Mouse (Mus musculus) lung, postnatal 10 days (tissue): ENCODE data around the gene Nmnat1.
"Not testable (repeated sequence)": the region's sequence is repeated elsewhere in the genome, so short reads cannot be mapped to it uniquely, and the experiment has no call there.

Experiments
- DNase-seq: peaks from one replicate; pipeline ENCODE4 v3.0.0; 2021

Nmnat1 gene

DNA sequence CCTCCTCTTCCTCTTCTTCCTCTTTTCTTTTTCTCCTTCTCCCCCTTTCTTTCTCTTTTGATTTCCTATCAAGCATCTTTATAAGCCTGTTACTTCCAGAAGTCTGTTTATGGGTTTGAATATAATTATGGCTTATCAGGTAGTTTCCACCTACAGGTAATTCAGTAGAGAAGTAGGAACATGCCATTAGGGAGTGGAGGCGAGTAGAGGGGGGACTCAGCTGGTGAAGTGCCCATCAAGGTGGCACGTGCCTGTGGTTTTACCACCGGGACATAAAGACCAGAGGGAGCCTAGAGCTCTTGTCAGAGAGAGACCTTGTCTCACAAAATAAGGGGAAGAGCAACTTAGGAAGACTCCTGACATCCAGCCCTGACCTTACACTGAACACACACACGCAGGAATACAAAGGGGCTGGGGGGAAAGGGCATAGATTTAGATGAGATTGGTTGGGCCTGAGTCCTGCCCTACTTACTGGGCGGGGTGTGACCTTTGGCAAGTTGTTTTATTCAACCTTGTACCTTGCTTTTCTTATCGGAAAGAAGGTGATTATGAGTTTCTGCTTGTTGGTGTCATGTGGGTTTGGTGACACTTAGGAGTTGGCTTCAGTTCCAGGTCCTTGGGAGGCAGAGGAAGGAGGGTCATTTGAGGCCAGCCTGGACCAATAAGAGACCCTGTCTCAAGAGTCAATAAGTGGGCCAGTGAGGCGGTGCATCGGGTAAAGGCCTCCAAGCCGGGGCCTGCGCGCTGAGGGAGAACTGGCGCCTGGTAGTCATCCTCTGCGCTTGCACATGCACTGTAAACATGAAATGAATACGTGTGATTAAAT lies 4.6 kb upstream of the Nmnat1 start:
- no peak for DNase-seq

- DNase-seq, result no peak
Observed at GRCm38 (mm10) chr4:149487729-149488128, 2.7 kb upstream of the Nmnat1 start.

GRCm38 (mm10) chr4:149485825-149486206 lies 814 bp upstream of the Nmnat1 start:
- DNase-seq, result peak; percentile 51

- peak; percentile 22 for DNase-seq
Observed at GRCm38 (mm10) chr4:149484566-149484965, 436 bp downstream of the Nmnat1 start.

DNA sequence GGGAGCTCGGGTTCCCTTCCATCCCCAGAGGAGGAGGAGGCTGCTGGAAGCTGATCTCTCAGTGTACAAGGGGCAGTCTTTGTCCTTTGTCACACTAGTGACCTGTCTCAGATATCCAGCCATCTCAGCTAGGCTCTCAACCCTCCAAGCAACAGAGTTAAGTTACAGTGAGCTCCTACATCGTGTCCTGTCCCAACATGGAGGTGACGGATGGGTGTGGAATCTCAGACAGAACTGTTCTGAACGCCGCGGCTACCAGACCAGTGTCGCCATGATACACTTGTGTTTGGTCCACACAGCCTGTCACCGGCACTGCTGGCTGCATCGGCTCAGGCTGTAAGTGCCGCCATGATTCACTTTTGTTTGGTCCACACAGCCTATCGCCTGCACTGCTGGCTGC lies 7.9 kb downstream of the Nmnat1 start, which contains the start of gene Tmem274:
Tmem274 (plus strand) TSS at position 301 of the 400 bp plus-strand sequence.
- no peak for DNase-seq

DNA sequence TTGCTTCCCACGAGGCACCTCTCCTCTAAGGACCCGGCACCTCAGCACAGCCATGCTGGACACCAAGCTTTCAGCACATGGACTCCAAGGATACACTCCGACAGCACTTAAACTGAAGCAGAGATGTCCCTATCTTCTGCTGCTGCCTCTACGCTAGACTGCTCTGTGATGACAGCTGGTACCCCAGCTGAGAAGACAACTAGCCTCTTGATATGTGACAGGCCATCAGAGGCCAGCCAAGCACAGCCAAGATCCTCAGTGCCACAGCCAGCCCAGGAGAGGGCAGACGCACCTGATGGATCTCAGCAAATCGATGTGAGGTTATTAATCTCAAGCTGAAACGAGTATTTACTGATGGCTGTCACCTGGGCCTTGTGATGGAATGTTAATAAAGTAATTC lies 9.9 kb downstream of the Nmnat1 start:
- DNase-seq, result no peak

- no peak for DNase-seq
Observed at GRCm38 (mm10) chr4:149469557-149469956, 15.4 kb downstream of the Nmnat1 start.

- no peak for DNase-seq
Observed at GRCm38 (mm10) chr4:149463435-149463950, 21.5 kb downstream of the Nmnat1 start.

DNA sequence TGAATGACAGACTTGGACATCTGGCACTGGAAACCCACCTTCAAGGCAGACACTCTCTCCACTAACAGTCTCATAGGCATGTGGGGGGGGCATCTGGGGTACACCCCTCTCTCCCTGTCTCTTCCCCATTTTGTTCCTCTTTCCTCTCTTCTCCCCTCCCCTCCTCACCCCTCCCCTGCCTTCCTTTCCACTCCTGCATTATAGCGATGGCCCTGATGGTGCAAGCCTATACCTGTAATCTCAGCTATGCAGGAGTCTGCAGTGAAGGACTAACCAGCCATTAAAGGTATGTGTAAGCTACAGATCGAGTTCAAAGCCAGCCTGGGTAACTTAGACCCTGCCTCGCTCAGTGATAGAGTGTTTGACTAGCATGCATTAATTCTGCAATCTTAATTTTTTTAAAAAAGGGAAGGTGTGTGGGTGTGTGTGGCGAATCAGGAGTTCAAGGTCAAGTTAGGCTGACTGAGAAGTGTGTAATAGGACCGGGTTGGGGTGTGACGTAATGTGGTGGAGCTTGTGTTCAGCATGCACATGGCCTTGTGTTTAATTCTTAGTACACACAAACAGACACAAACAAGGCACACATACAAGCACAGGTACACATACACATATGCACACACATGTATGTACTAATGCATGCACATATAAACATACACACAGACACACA lies 22.6 kb downstream of the Nmnat1 start:
- no peak for DNase-seq

- peak; percentile 44 for DNase-seq
Observed at GRCm38 (mm10) chr4:149461579-149462304, 23.3 kb downstream of the Nmnat1 start.

GRCm38 (mm10) chr4:149460475-149460874 lies 24.5 kb downstream of the Nmnat1 start:
- DNase-seq, result not testable (repeated sequence)

- no peak for DNase-seq
Observed at GRCm38 (mm10) chr4:149459425-149459824, 25.6 kb downstream of the Nmnat1 start.

GRCm38 (mm10) chr4:149458526-149458925 lies 26.5 kb downstream of the Nmnat1 start:
- DNase-seq, result no peak

GRCm38 (mm10) chr4:149457831-149458430 lies 27.1 kb downstream of the Nmnat1 start:
- no peak for DNase-seq

- not testable (repeated sequence) for DNase-seq
Observed at GRCm38 (mm10) chr4:149457163-149457562, 27.8 kb downstream of the Nmnat1 start.

- no peak for DNase-seq
Observed at GRCm38 (mm10) chr4:149454879-149455278, 30.1 kb downstream of the Nmnat1 start, which contains the start of gene Rbp7. Gene Rbp7 (minus strand): TSS chr4:149454978.

- no peak for DNase-seq
Observed at GRCm38 (mm10) chr4:149454263-149454662, 30.7 kb downstream of the Nmnat1 start.

GRCm38 (mm10) chr4:149453656-149454055 lies 31.3 kb downstream of the Nmnat1 start:
- peak; percentile 42 for DNase-seq

DNA sequence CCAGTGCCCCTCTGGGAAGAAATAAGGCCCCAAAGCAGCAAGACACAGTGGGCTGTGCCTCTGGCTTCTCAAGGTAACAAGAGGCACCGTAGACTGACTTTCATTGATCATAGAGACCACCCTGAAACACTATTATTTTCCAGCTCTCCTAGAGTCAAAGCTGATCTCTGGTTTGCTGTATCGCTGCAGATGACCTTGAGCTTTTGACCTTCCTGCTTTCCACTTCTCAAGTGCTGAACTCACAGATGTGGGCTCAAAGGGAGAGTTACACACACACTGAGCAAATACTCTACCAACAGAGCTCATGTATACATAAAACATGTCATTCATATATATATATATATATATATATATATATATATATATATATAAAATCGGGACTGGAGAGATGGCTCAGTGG lies 34.4 kb downstream of the Nmnat1 start:
- no peak for DNase-seq

DNA sequence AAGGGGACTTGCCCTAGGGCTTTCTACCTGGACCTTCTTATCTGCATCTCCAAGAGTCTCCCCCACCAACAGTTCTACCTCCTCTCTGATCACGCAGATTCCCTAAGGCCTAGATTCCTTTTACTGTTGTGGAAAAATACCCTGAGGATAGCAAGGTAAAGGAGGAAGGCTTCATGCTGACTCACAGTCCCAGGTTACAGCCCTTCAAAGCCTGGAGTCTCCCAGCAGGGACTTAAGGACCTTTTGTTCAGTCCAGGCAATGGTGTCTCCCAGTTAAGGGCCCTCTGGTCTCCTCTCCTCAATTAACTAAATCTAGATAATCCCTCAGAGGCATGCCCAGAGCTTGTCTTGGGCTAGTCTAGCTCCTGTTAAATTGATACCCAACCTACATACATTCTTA lies 38.7 kb downstream of the Nmnat1 start:
- no peak for DNase-seq

- peak; percentile 74 for DNase-seq
Observed at GRCm38 (mm10) chr4:149445868-149446267, 39.1 kb downstream of the Nmnat1 start.

- peak; percentile 95 for DNase-seq
Observed at GRCm38 (mm10) chr4:149444964-149445701, 39.9 kb downstream of the Nmnat1 start.
